Mouse (Mus musculus): ENCODE data around the gene Capza1.

GRCm38 (mm10) chr3:104801481-104801880 is 62.8 kb downstream of the Capza1 start:
- TF ChIP-seq CTCF (IDR thresholded peaks at IDR 0.05; ENCODE audit: borderline replicate concordance, control insufficient read depth, extremely low read depth, insufficient read depth, low read length, poor library complexity), result no peak
- no peak for TF ChIP-seq POLR2A (IDR thresholded peaks at IDR 0.05; ENCODE audit: control insufficient read depth, extremely low read depth, insufficient read depth, low read length, poor library complexity)
